Mouse (Mus musculus): ENCODE data around the gene Dennd4a.

Dennd4a gene

GRCm38 (mm10) chr9:64810822-64811537, at the start of gene Dennd4a:
Gene Dennd4a (plus strand): TSS chr9:64811340.
- DNase-seq (ENCODE audit: low spot score in 2 of 2): peak; percentile 95 to 99

DNA sequence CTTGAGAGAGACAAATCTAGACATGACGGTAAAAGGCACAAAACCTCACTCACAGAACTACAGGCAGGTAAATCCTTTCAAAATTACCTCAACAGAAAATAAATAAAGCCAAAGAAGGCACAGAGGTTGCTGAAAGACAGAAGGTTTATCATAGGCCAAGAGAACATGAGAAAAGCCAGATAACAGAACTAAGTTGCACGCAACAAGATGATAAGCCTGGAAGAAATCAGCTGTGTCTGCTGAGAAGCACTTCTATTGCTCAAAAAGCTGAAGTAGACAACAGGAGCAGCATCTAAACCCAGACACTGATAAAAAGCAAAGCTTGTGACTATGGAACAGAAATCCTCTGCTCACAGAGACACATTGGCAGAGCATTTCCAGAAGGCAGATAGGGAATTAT, 46.3 kb upstream of the Dennd4a start:
- no peak for DNase-seq (ENCODE audit: low spot score in 2 of 2)

DNA sequence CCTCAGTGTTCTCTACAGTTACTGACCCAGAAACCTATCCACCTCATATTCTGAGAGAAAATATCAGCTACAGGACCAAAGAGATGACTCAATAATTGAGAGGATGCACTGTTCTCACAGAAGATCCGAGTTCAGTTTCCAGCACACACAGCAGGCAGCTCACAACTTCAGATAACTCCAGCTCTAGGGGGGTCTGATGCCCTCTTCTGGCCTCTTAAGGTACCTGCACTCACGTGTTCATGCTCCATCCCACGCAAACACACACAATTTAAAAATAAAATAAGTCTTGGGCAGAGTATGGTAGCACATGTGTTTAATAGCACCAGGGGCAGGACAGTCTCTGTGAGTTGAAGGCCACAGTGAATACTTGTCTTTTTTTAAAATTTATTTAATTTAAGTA, 45.0 kb upstream of the Dennd4a start:
- no peak for DNase-seq (ENCODE audit: low spot score in 2 of 2)

- DNase-seq (ENCODE audit: low spot score in 2 of 2): no peak
Observed at GRCm38 (mm10) chr9:64767796-64768195, 43.3 kb upstream of the Dennd4a start.

GRCm38 (mm10) chr9:64769066-64769695, 42.0 kb upstream of the Dennd4a start:
- no peak for DNase-seq (ENCODE audit: low spot score in 2 of 2)

DNA sequence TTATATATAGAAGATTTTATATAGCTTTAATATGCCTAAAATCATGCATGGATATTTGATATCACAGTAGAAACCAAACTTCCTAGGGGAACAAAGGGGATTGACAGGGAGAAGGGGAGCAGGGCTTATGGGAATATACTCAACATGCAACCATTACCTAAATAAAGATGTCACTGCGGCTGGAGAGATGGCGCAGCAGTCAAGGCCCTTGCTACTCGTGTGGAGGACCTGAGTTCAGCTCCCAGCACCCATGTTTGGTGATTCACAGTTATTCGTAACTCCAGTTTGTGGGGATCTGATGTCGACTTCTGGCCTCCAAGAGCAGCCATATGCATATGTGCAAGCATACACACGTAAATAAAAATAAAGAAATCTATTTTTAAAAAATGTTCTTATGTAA, 41.2 kb upstream of the Dennd4a start:
- DNase-seq (ENCODE audit: low spot score in 2 of 2): no peak

DNA sequence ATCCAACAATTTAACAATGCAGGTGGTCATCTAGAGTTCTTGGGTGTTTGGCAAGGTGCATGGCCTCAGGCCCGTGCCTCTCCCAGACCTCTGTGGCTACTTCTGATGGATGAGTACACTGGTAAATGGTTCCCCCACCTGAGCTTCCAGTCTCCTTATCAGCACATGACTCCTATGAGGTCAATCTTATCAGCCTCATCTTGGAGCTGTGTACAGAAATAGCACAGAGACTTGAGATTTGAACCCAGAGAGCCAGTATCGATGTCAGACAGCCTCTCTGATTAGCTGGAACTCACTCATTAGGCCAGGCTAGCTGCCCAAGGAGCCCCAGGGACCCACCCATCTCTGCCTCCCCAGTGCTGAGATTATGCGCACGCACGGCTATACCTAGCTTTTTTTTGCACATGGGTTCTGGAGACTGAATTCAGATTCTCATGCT, 40.7 kb upstream of the Dennd4a start:
- DNase-seq (ENCODE audit: low spot score in 2 of 2): no peak

DNA sequence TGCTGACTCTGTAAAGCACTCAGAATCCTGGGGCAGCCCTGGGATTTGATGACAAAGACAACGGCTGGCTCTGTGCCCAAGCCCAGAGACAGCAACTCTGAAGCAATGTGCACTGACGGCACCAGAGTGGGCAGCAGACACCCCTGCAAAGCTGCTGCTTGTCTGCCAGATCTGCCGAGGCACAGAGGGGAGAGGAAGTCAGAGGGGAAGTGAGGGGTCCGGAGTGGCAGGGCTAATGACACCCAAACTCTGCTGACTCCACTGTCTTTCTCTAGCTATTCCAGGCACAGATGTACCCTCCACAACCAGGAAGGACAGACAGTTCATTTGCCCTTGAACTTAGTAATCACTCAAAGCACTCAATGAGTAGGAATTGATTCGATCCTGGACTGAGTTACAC, 39.9 kb upstream of the Dennd4a start:
- DNase-seq (ENCODE audit: low spot score in 2 of 2): peak in 1 of 2 experiments; percentile 73

- DNase-seq (ENCODE audit: low spot score in 2 of 2): no peak
Observed at GRCm38 (mm10) chr9:64773254-64773653, 37.9 kb upstream of the Dennd4a start.

DNA sequence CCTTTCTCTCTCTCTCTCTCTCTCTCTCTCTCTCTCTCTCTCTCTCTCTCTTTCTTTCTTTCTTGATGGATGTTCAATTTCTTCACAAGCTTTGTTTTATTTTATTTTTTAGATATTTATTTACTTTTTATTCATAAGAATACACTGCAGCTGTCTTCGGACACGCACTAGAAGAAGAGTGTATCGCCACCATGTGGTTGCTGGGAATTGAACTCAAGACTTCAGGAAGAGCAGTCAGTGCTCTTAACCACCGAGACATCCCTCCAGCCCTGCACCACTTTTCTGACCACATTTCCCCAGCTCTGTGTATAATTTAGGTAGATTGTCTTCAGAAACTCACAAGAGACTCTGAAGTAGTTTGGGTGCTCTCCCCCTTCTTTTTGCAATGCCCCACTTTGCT, 37.2 kb upstream of the Dennd4a start:
- DNase-seq (ENCODE audit: low spot score in 2 of 2): no peak

DNA sequence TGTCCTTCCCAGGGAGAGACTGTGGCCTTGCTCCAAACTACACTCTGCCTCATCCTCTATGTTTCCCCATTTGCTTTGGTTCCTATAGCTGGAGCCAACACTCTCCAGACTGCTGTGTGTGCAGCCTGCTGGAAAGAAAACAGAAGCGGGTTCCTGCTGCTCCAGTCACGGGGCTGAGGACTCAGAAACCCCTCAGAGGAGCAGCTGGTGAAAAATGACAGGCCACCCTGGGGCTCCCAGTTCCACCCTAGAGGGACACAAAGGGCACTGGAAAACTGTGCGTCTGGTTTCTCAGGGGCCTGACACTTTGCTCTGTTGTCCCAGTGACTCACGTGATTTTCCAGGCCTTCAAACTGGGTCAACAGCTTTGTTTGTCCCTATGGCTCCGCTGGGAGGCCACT, 36.7 kb upstream of the Dennd4a start:
- DNase-seq (ENCODE audit: low spot score in 2 of 2): peak in 1 of 2 experiments; percentile 55

DNA sequence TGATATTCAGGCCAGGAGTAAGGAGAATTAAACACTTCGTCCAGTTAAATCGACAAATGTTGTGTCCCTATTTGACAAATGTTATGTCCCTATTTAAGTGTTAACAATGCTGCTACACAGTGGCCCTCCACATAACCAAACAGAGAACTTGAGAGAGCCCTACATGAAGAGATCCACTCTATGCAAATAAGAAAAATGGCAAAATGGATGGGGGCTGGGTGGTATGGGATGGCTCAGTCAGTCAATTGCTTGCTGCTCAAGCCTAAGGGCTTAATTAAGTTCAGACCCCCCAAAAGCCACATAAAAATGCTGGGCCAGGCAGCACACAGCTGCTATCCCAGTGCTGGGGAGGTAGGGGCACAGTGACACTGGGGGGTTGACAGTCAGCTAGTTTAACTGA, 36.3 kb upstream of the Dennd4a start:
- DNase-seq (ENCODE audit: low spot score in 2 of 2): no peak

- DNase-seq (ENCODE audit: low spot score in 2 of 2): no peak
Observed at GRCm38 (mm10) chr9:64775491-64775890, 35.6 kb upstream of the Dennd4a start.

- DNase-seq (ENCODE audit: low spot score in 2 of 2): no peak
Observed at GRCm38 (mm10) chr9:64777441-64777987, 33.6 kb upstream of the Dennd4a start.

GRCm38 (mm10) chr9:64778151-64778550, 33.0 kb upstream of the Dennd4a start:
- DNase-seq (ENCODE audit: low spot score in 2 of 2): no peak

- no peak for DNase-seq (ENCODE audit: low spot score in 2 of 2)
Observed at GRCm38 (mm10) chr9:64779628-64780027, 31.5 kb upstream of the Dennd4a start.

DNA sequence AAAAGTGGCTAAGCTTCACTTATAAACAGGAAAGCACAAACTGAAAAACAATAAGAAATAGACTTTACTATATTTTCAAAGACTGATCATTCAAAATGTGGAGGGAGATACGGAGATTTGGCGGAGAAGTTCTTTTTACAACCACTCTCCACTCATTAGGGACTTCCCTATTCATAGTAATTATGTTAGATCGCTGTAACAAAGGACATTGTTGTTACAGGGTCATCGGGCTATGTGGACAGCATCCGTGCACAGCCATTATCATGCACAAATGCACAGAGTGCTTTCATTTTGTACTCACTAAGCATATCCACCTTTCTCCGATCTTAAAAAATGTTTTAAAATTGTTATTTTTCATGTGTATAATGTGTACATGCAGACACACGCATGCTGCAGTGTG, 27.6 kb upstream of the Dennd4a start:
- DNase-seq (ENCODE audit: low spot score in 2 of 2): no peak

GRCm38 (mm10) chr9:64784841-64785240, 26.3 kb upstream of the Dennd4a start:
- DNase-seq (ENCODE audit: low spot score in 2 of 2): peak in 1 of 2 experiments; percentile 56

DNA sequence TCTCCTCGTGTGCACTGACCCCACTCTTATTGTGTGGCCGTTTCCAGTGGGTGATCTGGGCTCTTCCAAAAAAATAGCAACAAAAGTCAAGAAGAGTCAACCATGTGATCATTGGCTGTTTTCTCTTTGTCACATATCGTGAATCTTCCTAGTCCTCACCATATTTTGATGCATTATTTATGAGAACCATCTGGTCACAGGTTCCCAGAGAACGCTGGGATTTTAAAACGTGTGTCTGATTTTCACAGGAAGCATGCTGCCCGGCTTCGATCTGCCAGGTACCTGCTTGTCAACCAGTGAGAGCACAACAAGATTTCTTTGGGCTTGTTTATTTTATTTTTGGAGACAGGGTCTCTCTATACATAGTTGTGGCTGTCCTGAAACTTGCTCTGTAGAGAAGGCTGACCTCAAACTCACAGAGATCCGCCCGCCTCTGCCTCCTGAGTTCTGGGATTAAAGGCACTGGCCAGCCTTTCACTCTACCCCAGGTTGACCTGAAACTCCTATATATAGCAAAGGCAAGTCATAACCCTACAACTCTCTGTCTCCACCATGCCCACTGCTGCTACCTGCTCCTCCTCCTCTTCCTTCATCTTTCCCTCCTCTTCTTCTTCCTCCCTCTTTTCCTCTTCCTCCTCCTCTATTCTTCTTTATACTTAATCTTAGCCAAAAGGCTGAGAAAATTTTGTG, 24.8 kb upstream of the Dennd4a start:
- no peak for DNase-seq (ENCODE audit: low spot score in 2 of 2)

DNA sequence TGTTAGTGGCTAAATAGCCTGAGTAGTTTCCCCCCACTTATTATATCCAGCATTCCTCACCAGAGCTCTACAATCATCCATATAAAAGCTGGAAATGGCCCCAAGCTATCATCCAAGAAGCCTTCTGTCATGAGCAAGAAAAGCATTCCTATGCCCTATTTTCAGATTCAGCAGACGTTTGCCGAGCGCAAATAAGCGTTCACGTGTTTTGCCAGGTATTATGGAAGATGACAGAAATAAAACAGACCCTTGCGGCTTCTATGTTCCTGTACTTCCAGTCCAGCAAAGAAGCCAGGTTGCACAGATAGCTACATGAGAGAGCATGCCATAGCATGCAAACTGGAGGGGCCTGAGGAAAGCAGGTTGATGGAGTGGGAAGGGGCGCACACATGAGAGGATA, 23.1 kb upstream of the Dennd4a start:
- no peak for DNase-seq (ENCODE audit: low spot score in 2 of 2)

DNA sequence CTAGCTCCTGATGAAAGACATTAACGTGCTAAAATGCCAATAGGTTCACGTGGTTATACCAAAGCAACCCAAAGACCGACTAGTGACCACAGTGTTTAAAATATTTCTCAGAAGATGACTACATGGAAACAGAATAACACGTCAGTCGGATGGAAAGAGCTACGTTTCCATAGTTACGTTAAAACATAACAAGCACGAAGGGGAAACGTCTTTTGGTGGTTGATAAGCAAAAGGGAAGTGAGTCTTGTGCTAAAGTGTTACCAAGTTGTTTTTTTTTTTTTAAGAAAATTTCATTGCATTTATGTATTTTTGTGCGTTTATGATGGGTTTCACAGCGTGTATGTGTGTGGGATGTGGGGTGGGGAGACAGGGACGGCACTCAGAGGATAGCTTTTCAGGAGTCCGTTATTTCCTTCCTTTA, 21.8 kb upstream of the Dennd4a start:
- DNase-seq (ENCODE audit: low spot score in 2 of 2): no peak

DNA sequence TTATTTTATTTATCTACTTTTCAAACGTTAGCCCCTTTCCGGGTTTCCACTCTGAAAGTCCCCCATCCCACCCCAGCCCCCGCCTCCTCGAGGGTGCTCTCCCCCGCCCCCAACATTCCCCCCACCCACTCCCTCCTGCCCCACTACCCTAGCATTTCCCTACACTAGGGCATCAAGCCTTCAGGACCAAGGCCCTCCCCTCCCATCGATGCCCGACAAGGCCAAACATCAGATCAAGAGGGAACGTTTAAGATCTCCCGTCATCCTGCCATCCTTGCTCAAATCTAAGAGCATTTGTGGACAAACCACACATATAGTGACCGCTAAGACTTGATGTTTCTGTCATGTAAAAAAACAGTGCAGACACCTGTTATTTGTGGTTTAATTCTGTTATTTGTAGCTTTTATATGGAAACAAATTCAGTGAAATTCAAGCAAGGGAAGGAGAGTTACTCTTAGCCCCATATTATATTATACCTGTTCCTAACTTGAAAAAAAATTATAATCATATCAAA, 21.2 kb upstream of the Dennd4a start:
- DNase-seq (ENCODE audit: low spot score in 2 of 2): no peak

All from left cerebral cortex, adult 9 months (tissue).